Mouse (Mus musculus) cerebellum, adult 2 months (tissue): ENCODE data around the gene Gm21897. TPM values are rescaled to one million over a fixed set of nuclear protein-coding genes. Genes with fewer than 3 reads are reported as not detected.
"Not testable (repeated sequence)": the region's sequence is repeated elsewhere in the genome, so short reads cannot be mapped to it uniquely, and the experiment has no call there.

Experiments used
- DNase-seq, 2 experiments: peaks; one replicate each; pipeline ENCODE4 v3.0.0; 2021
- H3K27ac ChIP-seq: fragments of 200-500 bp; 2 replicates; pipeline ENCODE4 v1.5.1; 2012; ENCODE audit warnings: low read length, control low read depth, inconsistent platforms; ENCODE audit not compliant: insufficient read depth
- H3K27me3 ChIP-seq: fragments of 200-500 bp; 2 replicates; pipeline ENCODE4 v1.6.1; 2012; ENCODE audit warnings: inconsistent platforms, mild to moderate bottlenecking, low read length, moderate library complexity; ENCODE audit not compliant: control insufficient read depth, insufficient read depth
- H3K4me1 ChIP-seq: fragments of 200-500 bp; 2 replicates; pipeline ENCODE4 v1.6.1; 2011; ENCODE audit warnings: low read length; ENCODE audit not compliant: control insufficient read depth, insufficient read depth
- H3K4me3 ChIP-seq: fragments of 200-500 bp; replicated peaks from 2 replicates; pipeline ENCODE3; 2011; ENCODE audit warnings: mild to moderate bottlenecking, low read depth, low read length, control low read depth; ENCODE audit not compliant: insufficient read depth
- CTCF ChIP-seq: fragments of 200-500 bp; IDR thresholded peaks from 2 replicates; pipeline ENCODE4 v1.5.1; 2011; ENCODE audit warnings: low read depth, mild to moderate bottlenecking, control low read depth, low read length, moderate library complexity, borderline replicate concordance; ENCODE audit not compliant: insufficient read depth
- POLR2A ChIP-seq: fragments of 200-500 bp; IDR thresholded peaks from 2 replicates; pipeline ENCODE4 v1.6.1; 2011; ENCODE audit warnings: low read length, control low read depth, borderline replicate concordance; ENCODE audit not compliant: insufficient read depth
- WGBS: fragments of 180-500 bp; shearing (Covaris S2); methylation state at CpG from one replicate; pipeline ENCODE4 v1.1.7; 2018; 5-methylcytosine and 5-hydroxymethylcytosine counted together
- polyA plus RNA-seq: library from polyadenylated mRNA; depleted of rRNA; stranded (reverse); fragments of >200 nt; gene quantifications from 2 replicates; pipeline ENCODE4 v1.2.3, GENCODE M21; 2012; rRNA removed

Gm21897 gene
- 0.11 TPM in 1 of 2 replicates, not detected in the other for polyA plus RNA-seq

DNA sequence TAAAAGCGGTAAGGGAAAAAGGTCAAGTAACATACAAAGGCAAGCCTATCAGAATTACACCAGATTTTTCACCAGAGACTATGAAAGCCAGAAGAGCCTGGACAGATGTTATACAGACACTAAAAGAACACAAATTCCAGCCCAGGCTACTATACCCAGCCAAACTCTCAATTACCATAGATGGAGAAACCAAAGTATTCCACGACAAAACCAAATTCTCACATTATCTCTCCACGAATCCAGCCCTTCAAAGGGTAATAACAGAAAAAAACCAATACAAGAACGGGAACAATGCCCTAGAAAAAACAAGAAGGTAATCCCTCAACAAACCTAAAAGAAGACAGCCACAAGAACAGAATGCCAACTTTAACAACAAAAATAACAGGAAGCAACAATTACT lies at the start of gene Gm21897:
Gene Gm21897, plus strand, starts transcription at position 301 of the 400 bp plus-strand sequence.
- not testable (repeated sequence) for DNase-seq, H3K4me1 ChIP-seq, H3K27ac ChIP-seq, H3K27me3 ChIP-seq, H3K4me3 ChIP-seq
- WGBS: no CpG with 5 or more reads among the region's 4 CpGs

DNA sequence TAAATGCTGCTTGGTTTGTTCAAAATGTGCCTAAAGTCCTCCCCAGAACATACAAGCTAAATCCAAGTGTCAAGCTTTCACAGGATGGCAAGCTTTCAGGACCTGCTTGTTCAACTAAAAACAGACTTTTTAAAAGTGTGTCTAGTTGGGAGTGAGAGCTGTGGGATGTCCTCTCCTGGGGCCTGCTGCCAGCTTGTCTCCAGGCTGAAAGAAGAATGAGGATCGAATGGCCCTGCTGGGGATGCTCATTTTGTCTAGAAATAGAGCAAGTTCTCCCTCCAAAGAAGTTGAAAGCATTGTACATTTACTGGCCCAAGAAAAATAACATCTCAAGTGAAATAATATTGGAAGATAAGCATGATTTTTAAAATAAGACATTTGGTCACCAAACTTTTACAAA lies 45.0 kb upstream of the Gm21897 start:
- WGBS: 30% methylated on average over 1 of the region's 1 CpGs
- Histone ChIP-seq H3K4me3 (no peak overlapping the region), H3K4me1 (no peaks in the 10 kb centered on the region), H3K27me3 (no peaks in the 10 kb centered on the region), H3K27ac (no peak overlapping the region)
- no peak for DNase-seq
- no peak for TF ChIP-seq CTCF
- TF ChIP-seq POLR2A: no peak

DNA sequence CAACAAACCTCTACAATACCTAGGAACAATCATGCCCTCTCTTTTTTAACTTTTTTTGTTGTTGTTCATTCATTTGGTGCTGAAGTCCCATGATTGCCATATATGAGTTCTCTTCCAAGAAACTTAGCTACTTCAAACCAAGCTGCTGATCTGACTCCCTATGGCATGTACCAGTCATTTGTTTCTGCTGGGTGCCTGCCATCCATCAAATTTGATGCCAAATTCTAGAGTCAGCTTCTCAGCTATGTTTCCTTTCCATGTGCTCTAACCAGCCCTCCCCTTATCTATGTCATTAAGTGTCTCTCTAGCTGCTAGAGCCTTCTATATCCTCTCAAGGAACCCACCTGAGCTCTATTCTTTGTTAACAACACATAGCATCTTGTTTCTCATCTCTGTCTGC lies 39.8 kb upstream of the Gm21897 start:
- Histone ChIP-seq H3K4me3 (no peak overlapping the region), H3K27me3 (no peaks in the 10 kb centered on the region), H3K27ac (no peak overlapping the region), H3K4me1 (no peaks in the 10 kb centered on the region)
- no peak for DNase-seq
- TF ChIP-seq CTCF (no peak), POLR2A (no peak)

DNA sequence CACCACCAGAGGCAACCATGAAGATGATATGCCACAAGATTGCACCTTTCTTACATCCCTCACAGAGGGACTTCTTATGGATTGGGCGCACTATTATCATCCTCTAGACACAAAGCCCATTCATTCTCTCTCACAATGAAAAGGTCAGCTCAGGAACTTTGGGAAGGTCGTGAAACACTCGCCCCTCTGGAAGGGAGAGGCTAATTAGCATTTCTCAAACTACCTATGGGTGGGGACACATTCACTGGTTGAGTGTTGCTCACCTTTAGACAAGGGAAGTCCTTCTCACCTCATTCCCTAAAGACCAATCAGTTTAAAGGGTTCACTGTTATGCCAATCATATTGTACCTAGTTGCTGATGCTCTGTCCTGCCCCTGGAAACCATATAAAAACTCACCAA lies 24.2 kb upstream of the Gm21897 start:
- TF ChIP-seq CTCF: no peak
- no peak for TF ChIP-seq POLR2A
- 55% methylated on average over 3 of the region's 3 CpGs for WGBS
- Histone ChIP-seq H3K27me3 (no peaks in the 10 kb centered on the region), H3K4me3 (no peak overlapping the region), H3K4me1 (no peaks in the 10 kb centered on the region), H3K27ac (no peak overlapping the region)
- DNase-seq: no peak

DNA sequence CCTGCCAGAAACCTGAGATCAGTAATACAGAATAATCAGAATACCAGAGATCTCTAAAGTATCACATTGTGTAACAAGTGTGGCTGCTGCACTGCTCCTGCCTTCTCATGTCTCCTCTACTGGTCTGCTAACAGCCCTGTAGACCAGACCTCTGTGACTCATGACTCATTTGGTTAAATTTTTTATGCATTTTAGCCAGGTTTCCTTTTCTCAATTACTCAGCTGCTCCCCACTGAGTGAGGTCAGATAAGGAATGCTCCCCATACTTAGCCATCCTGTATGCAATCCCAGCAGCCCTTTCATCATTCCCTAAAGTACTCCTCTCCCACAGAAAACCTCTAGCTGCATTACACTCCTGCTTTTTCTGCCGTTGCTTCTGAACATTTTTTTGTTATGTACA lies 23.0 kb upstream of the Gm21897 start:
- WGBS: 80% methylated on average over 1 of the region's 1 CpGs
- H3K27ac ChIP-seq: no peak overlapping the region
- DNase-seq: no peak
- no peak overlapping the region for H3K4me3 ChIP-seq
- no peaks in the 10 kb centered on the region for H3K27me3 ChIP-seq
- no peaks in the 10 kb centered on the region for H3K4me1 ChIP-seq
- TF ChIP-seq CTCF (no peak), POLR2A (no peak)

DNA sequence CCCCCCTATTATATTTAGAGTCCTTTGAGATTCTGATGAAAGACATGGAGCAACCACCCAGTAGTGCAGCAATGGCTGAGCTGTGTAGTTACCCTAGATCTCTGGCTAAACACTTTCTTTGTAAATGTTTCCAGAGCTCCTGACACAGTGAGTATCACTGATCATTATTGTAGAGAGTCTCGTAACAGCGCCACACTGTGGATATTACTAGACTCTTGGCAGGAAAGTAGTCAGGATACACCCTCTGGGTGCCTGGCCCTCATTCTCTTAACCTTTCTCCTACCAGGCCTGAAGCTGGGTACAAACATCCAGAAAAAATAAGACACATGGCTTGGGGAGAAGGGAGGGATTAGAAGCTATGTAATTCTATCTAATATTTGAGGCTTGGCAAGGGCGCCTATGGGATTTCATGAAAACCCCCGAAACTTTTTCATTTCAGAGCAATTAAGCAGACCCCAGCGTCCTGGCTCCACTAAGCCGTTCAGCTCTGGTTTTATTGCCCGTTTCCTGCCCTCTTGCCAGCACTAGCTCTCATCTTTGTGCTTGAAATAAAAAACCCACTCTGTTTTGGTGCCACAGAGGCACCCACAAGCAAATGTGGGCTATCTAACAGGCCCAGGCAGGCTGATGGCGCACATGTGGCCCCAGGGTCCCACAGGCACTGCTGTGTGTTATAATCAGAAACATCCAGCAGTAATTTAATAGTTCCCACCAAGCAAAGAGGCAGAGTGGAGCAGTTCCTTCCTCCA lies 22.2 kb upstream of the Gm21897 start:
- DNase-seq: peak in 1 of 2 experiments; percentile 1
- no peak overlapping the region for H3K27ac ChIP-seq
- WGBS: 63% methylated on average over 8 of the region's 8 CpGs
- no peaks in the 10 kb centered on the region for H3K27me3 ChIP-seq
- no peaks in the 10 kb centered on the region for H3K4me1 ChIP-seq
- TF ChIP-seq POLR2A (no peak), CTCF (no peak)
- H3K4me3 ChIP-seq: no peak overlapping the region

DNA sequence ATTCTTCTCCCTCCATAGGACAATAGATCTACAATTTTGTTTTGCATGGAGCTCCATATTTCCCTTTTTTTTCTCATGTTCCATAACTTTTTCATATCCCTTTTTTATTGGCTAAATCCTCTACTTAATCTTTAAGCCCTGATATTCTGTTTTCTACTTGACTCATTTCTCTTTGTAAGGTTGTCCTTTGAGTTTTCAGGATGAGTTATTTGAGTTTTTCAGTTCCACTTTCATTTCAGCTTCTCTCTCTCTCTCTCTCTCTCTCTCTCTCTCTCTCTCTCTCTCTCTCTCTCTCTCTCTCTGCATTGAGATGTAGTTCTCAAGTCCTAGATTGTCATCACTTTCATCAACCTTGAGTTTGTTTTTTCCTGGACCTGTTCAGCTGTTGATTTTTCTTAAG lies 17.3 kb downstream of the Gm21897 start:
- no peak for DNase-seq
- Histone ChIP-seq H3K27me3 (no peaks in the 10 kb centered on the region), H3K4me3 (no peak overlapping the region), H3K27ac (no peak overlapping the region), H3K4me1 (no peaks in the 10 kb centered on the region)
- no peak for TF ChIP-seq POLR2A
- TF ChIP-seq CTCF: no peak

DNA sequence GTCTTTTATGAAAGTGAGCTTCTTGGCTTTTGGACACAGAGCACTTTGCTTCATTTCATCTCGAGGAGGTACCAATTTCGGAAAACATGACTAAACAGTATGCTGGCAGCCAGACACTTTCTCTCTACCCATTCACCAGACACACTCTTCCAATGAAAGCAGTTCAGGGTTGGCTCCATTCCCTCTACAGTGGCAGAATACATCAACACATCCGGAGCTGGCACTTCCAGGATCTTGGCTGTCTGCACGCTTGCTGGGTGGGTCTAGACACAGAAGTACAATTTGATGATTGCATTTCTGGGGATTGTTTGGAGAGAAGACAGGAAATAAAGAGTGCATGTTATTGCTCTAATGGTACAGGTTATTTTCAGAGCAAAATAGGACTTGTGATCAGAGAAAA lies 21.8 kb downstream of the Gm21897 start:
- H3K4me3 ChIP-seq: no peak overlapping the region
- H3K27me3 ChIP-seq: no peaks in the 10 kb centered on the region
- TF ChIP-seq CTCF (no peak), POLR2A (no peak)
- no peak overlapping the region for H3K27ac ChIP-seq
- no peak for DNase-seq
- H3K4me1 ChIP-seq: no peaks in the 10 kb centered on the region
- 14% methylated on average over 4 of the region's 4 CpGs for WGBS

DNA sequence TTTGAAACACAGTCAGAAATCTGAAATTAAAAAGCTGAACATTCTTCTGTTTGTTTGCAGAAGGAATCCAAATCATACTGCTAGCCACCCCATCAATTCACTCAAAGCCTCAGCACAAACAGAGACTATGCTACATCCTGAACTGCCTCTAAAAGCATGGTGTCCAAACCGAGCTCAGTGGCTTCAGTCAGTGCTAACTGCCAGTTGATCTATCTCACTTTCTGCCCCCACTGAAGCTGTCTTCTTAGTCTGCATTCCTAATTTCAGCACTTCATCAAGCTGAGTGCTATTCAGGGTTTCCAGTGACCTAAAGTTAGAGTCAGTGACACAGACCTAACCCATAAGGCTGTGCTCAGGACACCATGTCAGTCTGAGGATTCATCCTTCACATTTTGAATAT lies 28.8 kb downstream of the Gm21897 start:
- H3K27ac ChIP-seq: no peak overlapping the region
- TF ChIP-seq POLR2A: no peak
- TF ChIP-seq CTCF: no peak

More for the DNA sequence above, 28.8 kb downstream of the Gm21897 start:
- WGBS: 64% methylated on average over 1 of the region's 1 CpGs
- Histone ChIP-seq H3K4me3 (no peak overlapping the region), H3K27me3 (no peaks in the 10 kb centered on the region), H3K4me1 (no peaks in the 10 kb centered on the region)
- no peak for DNase-seq
